Mouse (Mus musculus) inflammation-experienced regulatory T-cells, adult 6 months (primary cell): ENCODE data around the gene Sri. TPM values are rescaled to one million over a fixed set of nuclear protein-coding genes. Genes with fewer than 3 reads are reported as not detected.
A peak's percentile ranks its signal among the peaks of the same experiment; 100 is the strongest.
"Not testable (repeated sequence)": the region's sequence is repeated elsewhere in the genome, so short reads cannot be mapped to it uniquely, and the experiment has no call there.

Source experiments
- ATAC-seq: one replicate; pipeline ENCODE4 v1.8.0; 2017
- polyA plus RNA-seq, 3 experiments: library from polyadenylated mRNA; unstranded; fragments of 100-300 nt; shearing (Covaris generic); gene quantifications; one replicate each; pipeline ENCODE4 v1.2.1; 2017

Gene Sri
- polyA plus RNA-seq, result 100 to 1,000 TPM; 611 to 730 (median 644) TPM

- ATAC-seq, result no peak
Observed at GRCm38 (mm10) chr5:8045855-8046254, at the start of gene Sri. Sri (plus strand) TSS chr5:8046078.

- ATAC-seq, result no peak
Observed at GRCm38 (mm10) chr5:7996401-7997044, 49.4 kb upstream of the Sri start.

- no peak for ATAC-seq
Observed at GRCm38 (mm10) chr5:7997086-7997485, 48.8 kb upstream of the Sri start.

GRCm38 (mm10) chr5:8000466-8000865 is 45.4 kb upstream of the Sri start:
- no peak for ATAC-seq

- ATAC-seq, result no peak
Observed at GRCm38 (mm10) chr5:8002827-8003226, 43.1 kb upstream of the Sri start.

GRCm38 (mm10) chr5:8013276-8013675 is 32.6 kb upstream of the Sri start:
- ATAC-seq, result no peak

- not testable (repeated sequence) for ATAC-seq
Observed at GRCm38 (mm10) chr5:8034596-8034995, 11.3 kb upstream of the Sri start.

- ATAC-seq, result no peak
Observed at GRCm38 (mm10) chr5:8053827-8054226, 7.9 kb downstream of the Sri start.

- ATAC-seq, result peak; percentile 34
Observed at GRCm38 (mm10) chr5:8055721-8056129, 9.8 kb downstream of the Sri start.

- ATAC-seq, result peak; percentile 90
Observed at GRCm38 (mm10) chr5:8056141-8057017, 10.5 kb downstream of the Sri start.

- peak; percentile 4 for ATAC-seq
Observed at GRCm38 (mm10) chr5:8057018-8057323, 11.1 kb downstream of the Sri start.

- ATAC-seq, result no peak
Observed at GRCm38 (mm10) chr5:8058056-8058455, 12.2 kb downstream of the Sri start.

- no peak for ATAC-seq
Observed at GRCm38 (mm10) chr5:8062469-8062868, 16.6 kb downstream of the Sri start.

- ATAC-seq, result no peak
Observed at GRCm38 (mm10) chr5:8063207-8063606, 17.3 kb downstream of the Sri start.

GRCm38 (mm10) chr5:8073406-8073805 is 27.5 kb downstream of the Sri start:
- no peak for ATAC-seq

- no peak for ATAC-seq
Observed at GRCm38 (mm10) chr5:8073901-8074561, 28.2 kb downstream of the Sri start.

- no peak for ATAC-seq
Observed at GRCm38 (mm10) chr5:8077481-8077880, 31.6 kb downstream of the Sri start.

- no peak for ATAC-seq
Observed at GRCm38 (mm10) chr5:8082800-8083509, 37.1 kb downstream of the Sri start.

- ATAC-seq, result no peak
Observed at GRCm38 (mm10) chr5:8085661-8086060, 39.8 kb downstream of the Sri start.

GRCm38 (mm10) chr5:8088147-8088546 is 42.3 kb downstream of the Sri start:
- ATAC-seq, result no peak

GRCm38 (mm10) chr5:8094921-8095320 is 49.0 kb downstream of the Sri start:
- no peak for ATAC-seq

- ATAC-seq, result no peak
Observed at GRCm38 (mm10) chr5:8095689-8096088, 49.8 kb downstream of the Sri start.

GRCm38 (mm10) chr5:8111691-8112090 is 65.8 kb downstream of the Sri start:
- no peak for ATAC-seq
